Mouse (Mus musculus): ENCODE measurements around the gene Zfp606. TPM values are rescaled to one million over a fixed set of nuclear protein-coding genes. Genes with fewer than 3 reads are reported as not detected.

The Zfp606 gene
- total RNA-seq (2014; rRNA removed) (4.4 and 5.7 TPM in 2 replicates), polyA plus RNA-seq (2012; rRNA removed) (1.3 and 1.6 TPM in 2 replicates)

GRCm38 (mm10) chr7:12478158-12479008 lies at the start of gene Zfp606:
Gene Zfp606 (plus strand): TSS chr7:12478293.
- H3K27me3 ChIP-seq (ENCODE audit: control insufficient read depth, insufficient read depth, low read length): no peaks in the 10 kb centered on the region
- peaks cover 22% of the 10 kb centered on the region for H3K36me3 ChIP-seq (ENCODE audit: control insufficient read depth, insufficient read depth, low read length)
- TF ChIP-seq CTCF (IDR thresholded peaks at IDR 0.05; ENCODE audit: low read depth, low read length) (no peak), POLR2A (IDR thresholded peaks at IDR 0.05; ENCODE audit: extremely low read depth, insufficient read depth, low read length) (peak; percentile 64; the same call in 1 of the 2 replicates)
- H3K79me2 ChIP-seq (ENCODE audit: control insufficient read depth, insufficient read depth, low read length): no peaks in the 10 kb centered on the region
- peak within 1 kb of the TSS; percentile 93 for H3K9ac ChIP-seq (ENCODE audit: low read depth, low read length)
- peak within 1 kb of the TSS; percentile 85 for H3K4me3 ChIP-seq (ENCODE audit: insufficient read depth, low read depth, low read length)
- peaks cover 8% of the 10 kb centered on the region; the same call in 1 of the 2 replicates for H3K4me1 ChIP-seq (ENCODE audit: control insufficient read depth, insufficient read depth, low read length)
- H3K27ac ChIP-seq (replicated peaks; ENCODE audit: insufficient read depth, low read depth, low read length): peak within 1 kb of the TSS; percentile 94
- DNase-seq (ENCODE audit: extremely low read depth, low read depth, low spot score): peak; percentile 93
- WGBS: under 1% methylated on average over 53 of the region's 53 CpGs

DNA sequence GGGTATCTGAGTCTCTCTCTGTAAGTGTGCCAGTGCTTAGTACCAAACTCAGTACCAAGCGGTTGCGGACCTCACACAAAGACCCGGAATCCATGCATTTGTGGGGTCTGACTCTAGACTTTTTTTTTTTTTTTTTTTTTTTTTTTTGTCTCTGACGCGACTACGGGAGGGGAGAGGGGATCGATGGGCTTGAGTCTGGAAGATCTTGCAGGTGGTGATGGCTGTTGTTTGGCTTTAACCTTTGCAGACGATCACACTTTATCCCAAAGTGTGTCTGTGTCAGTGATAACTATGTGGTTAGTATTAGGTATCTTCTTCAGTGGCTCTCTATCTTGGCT lies 885 bp downstream of the Zfp606 start:
- Histone ChIP-seq H3K79me2 (ENCODE audit: control insufficient read depth, insufficient read depth, low read length) (no peaks in the 10 kb centered on the region), H3K27me3 (ENCODE audit: control insufficient read depth, insufficient read depth, low read length) (no peaks in the 10 kb centered on the region), H3K4me1 (ENCODE audit: control insufficient read depth, insufficient read depth, low read length) (peaks cover 8% of the 10 kb centered on the region; the same call in 1 of the 2 replicates), H3K9ac (ENCODE audit: low read depth, low read length) (peak overlapping the region; percentile 93; the same call in 1 of the 2 replicates), H3K36me3 (ENCODE audit: control insufficient read depth, insufficient read depth, low read length) (peaks cover 28% of the 10 kb centered on the region), H3K4me3 (ENCODE audit: insufficient read depth, low read depth, low read length) (peak overlapping the region; percentile 85), H3K27ac (replicated peaks; ENCODE audit: insufficient read depth, low read depth, low read length) (no peak overlapping the region)
- no peak for TF ChIP-seq POLR2A (IDR thresholded peaks at IDR 0.05; ENCODE audit: extremely low read depth, insufficient read depth, low read length)
- TF ChIP-seq CTCF (IDR thresholded peaks at IDR 0.05; ENCODE audit: low read depth, low read length): no peak
- DNase-seq (ENCODE audit: extremely low read depth, low read depth, low spot score): no peak
- WGBS: 1% methylated on average over 8 of the region's 8 CpGs

DNA sequence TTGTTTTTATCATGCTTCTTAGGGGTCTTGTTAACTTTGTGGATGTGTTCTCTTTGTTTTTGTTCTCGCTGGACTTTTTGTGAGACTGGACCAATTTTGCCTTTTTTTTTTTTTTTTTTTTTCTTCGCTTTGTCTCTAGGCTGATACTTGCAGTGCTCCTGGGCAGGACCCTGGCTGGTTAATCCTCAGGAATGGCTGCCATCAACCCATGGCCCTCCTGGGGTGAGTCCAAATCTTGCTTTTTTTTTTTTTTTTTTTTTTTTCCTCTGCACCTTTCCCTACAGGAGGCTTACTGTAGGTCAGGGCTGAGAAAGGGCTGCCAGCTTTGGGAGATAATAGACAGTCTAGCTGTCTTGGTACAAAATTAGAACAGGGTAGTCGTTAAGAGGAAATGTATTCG lies 1.4 kb downstream of the Zfp606 start:
- H3K27me3 ChIP-seq (ENCODE audit: control insufficient read depth, insufficient read depth, low read length): no peaks in the 10 kb centered on the region
- no peak overlapping the region for H3K27ac ChIP-seq (replicated peaks; ENCODE audit: insufficient read depth, low read depth, low read length)
- WGBS: 72% methylated on average over 4 of the region's 4 CpGs
- peaks cover 33% of the 10 kb centered on the region for H3K36me3 ChIP-seq (ENCODE audit: control insufficient read depth, insufficient read depth, low read length)
- no peaks in the 10 kb centered on the region for H3K79me2 ChIP-seq (ENCODE audit: control insufficient read depth, insufficient read depth, low read length)
- TF ChIP-seq POLR2A (IDR thresholded peaks at IDR 0.05; ENCODE audit: extremely low read depth, insufficient read depth, low read length): no peak
- TF ChIP-seq CTCF (IDR thresholded peaks at IDR 0.05; ENCODE audit: low read depth, low read length): no peak
- H3K4me3 ChIP-seq (ENCODE audit: insufficient read depth, low read depth, low read length): no peak overlapping the region
- peaks cover 8% of the 10 kb centered on the region; the same call in 1 of the 2 replicates for H3K4me1 ChIP-seq (ENCODE audit: control insufficient read depth, insufficient read depth, low read length)
- H3K9ac ChIP-seq (ENCODE audit: low read depth, low read length): no peak overlapping the region
- DNase-seq (ENCODE audit: extremely low read depth, low read depth, low spot score): no peak

DNA sequence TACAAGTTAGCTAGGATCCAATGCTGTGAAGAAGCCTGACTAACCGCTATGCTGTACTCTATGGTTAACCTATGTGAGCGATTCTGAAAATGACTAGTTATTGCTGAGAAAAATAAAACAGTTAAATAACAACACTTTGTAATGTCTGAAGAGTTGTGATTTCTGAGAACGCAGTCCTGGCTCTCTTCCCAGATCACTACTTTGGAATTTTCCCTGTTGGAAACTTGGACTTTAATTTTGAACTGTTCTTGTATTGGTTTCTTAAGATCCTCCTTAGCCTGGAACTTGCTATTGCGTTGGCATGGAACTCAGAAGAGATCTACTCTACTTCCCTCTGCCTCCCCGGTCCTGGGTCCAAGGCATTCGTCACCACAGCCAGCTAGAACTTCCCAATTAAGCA lies 5.7 kb downstream of the Zfp606 start:
- H3K36me3 ChIP-seq (ENCODE audit: control insufficient read depth, insufficient read depth, low read length): peaks cover 67% of the 10 kb centered on the region
- DNase-seq (ENCODE audit: extremely low read depth, low read depth, low spot score): no peak
- H3K79me2 ChIP-seq (ENCODE audit: control insufficient read depth, insufficient read depth, low read length): no peaks in the 10 kb centered on the region
- no peak overlapping the region for H3K4me3 ChIP-seq (ENCODE audit: insufficient read depth, low read depth, low read length)
- H3K9ac ChIP-seq (ENCODE audit: low read depth, low read length): no peak overlapping the region
- peaks cover 6% of the 10 kb centered on the region; the same call in 1 of the 2 replicates for H3K4me1 ChIP-seq (ENCODE audit: control insufficient read depth, insufficient read depth, low read length)
- H3K27me3 ChIP-seq (ENCODE audit: control insufficient read depth, insufficient read depth, low read length): no peaks in the 10 kb centered on the region
- 95% methylated on average over 6 of the region's 6 CpGs for WGBS
- TF ChIP-seq CTCF (IDR thresholded peaks at IDR 0.05; ENCODE audit: low read depth, low read length) (no peak), POLR2A (IDR thresholded peaks at IDR 0.05; ENCODE audit: extremely low read depth, insufficient read depth, low read length) (no peak)
- H3K27ac ChIP-seq (replicated peaks; ENCODE audit: insufficient read depth, low read depth, low read length): no peak overlapping the region

DNA sequence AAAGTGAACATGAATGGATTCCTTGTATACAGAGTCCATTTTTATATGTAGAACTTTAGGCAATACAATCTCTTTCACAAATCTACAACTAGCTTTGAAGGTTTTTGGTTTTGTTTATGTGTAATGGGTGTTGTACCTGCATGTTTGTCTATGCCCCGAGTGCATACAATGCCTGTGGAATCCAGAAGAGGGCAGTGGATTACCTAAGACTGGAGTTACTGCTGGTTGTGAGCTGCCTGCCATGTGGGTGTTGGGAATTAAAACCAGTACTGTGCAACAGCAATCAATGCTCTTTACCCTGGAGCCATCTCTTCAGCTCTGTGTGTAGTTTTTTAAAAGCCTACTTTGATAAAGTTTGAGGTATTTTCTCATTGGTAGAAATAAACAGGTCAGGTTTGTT lies 7.9 kb downstream of the Zfp606 start:
- 82% methylated on average over 1 of the region's 1 CpGs for WGBS
- TF ChIP-seq POLR2A (IDR thresholded peaks at IDR 0.05; ENCODE audit: extremely low read depth, insufficient read depth, low read length) (no peak), CTCF (IDR thresholded peaks at IDR 0.05; ENCODE audit: low read depth, low read length) (no peak)
- Histone ChIP-seq H3K27me3 (ENCODE audit: control insufficient read depth, insufficient read depth, low read length) (no peaks in the 10 kb centered on the region), H3K9ac (ENCODE audit: low read depth, low read length) (no peak overlapping the region), H3K79me2 (ENCODE audit: control insufficient read depth, insufficient read depth, low read length) (no peaks in the 10 kb centered on the region), H3K4me1 (ENCODE audit: control insufficient read depth, insufficient read depth, low read length) (no peaks in the 10 kb centered on the region), H3K4me3 (ENCODE audit: insufficient read depth, low read depth, low read length) (no peak overlapping the region), H3K36me3 (ENCODE audit: control insufficient read depth, insufficient read depth, low read length) (peaks cover 83% of the 10 kb centered on the region), H3K27ac (replicated peaks; ENCODE audit: insufficient read depth, low read depth, low read length) (no peak overlapping the region)
- no peak for DNase-seq (ENCODE audit: extremely low read depth, low read depth, low spot score)

- peaks cover 82% of the 10 kb centered on the region for H3K36me3 ChIP-seq (ENCODE audit: control insufficient read depth, insufficient read depth, low read length)
- TF ChIP-seq CTCF (IDR thresholded peaks at IDR 0.05; ENCODE audit: low read depth, low read length) (no peak), POLR2A (IDR thresholded peaks at IDR 0.05; ENCODE audit: extremely low read depth, insufficient read depth, low read length) (no peak)
These were observed 8.6 kb downstream of the Zfp606 start for GRCm38 (mm10) chr7:12486691-12487090.

More at GRCm38 (mm10) chr7:12486691-12487090, 8.6 kb downstream of the Zfp606 start:
- H3K4me3 ChIP-seq (ENCODE audit: insufficient read depth, low read depth, low read length): no peak overlapping the region
- H3K27ac ChIP-seq (replicated peaks; ENCODE audit: insufficient read depth, low read depth, low read length): no peak overlapping the region
- H3K4me1 ChIP-seq (ENCODE audit: control insufficient read depth, insufficient read depth, low read length): no peaks in the 10 kb centered on the region
- H3K79me2 ChIP-seq (ENCODE audit: control insufficient read depth, insufficient read depth, low read length): no peaks in the 10 kb centered on the region
- no peaks in the 10 kb centered on the region for H3K27me3 ChIP-seq (ENCODE audit: control insufficient read depth, insufficient read depth, low read length)
- DNase-seq (ENCODE audit: extremely low read depth, low read depth, low spot score): no peak
- no peak overlapping the region for H3K9ac ChIP-seq (ENCODE audit: low read depth, low read length)

Measured in liver, adult 2 months (tissue).